Mouse (Mus musculus) liver, embryonic 12.5 days (tissue): ENCODE measurements around the gene Arid5b. TPM values are rescaled to one million over a fixed set of nuclear protein-coding genes. Genes with fewer than 3 reads are reported as not detected.

ENCODE experiments used
- ATAC-seq: fragments of 200-750 bp; cut with Nextera tagmentation; 2 replicates; pipeline ENCODE4 v1.8.0; 2017; ENCODE audit warnings: moderate number of reproducible peaks, mild to moderate bottlenecking, moderate library complexity
- H3K27ac ChIP-seq: fragments of 300-500 bp; sonication (generic); 2 replicates; pipeline ENCODE4 v1.5.1; 2016; ENCODE audit warnings: mild to moderate bottlenecking
- H3K27me3 ChIP-seq: fragments of 300-500 bp; sonication (generic); replicated peaks from 2 replicates; pipeline ENCODE4 v1.6.1; 2016; ENCODE audit warnings: mild to moderate bottlenecking, moderate library complexity
- H3K36me3 ChIP-seq: fragments of 300-500 bp; sonication (generic); 2 replicates; pipeline ENCODE4 v1.6.1; 2016; ENCODE audit warnings: mild to moderate bottlenecking, moderate library complexity
- H3K4me1 ChIP-seq: fragments of 300-500 bp; sonication (generic); 2 replicates; pipeline ENCODE4 v1.6.1; 2016
- H3K4me2 ChIP-seq: fragments of 300-500 bp; sonication (generic); 2 replicates; pipeline ENCODE4 v1.6.1; 2016; ENCODE audit warnings: mild to moderate bottlenecking, moderate library complexity
- H3K4me3 ChIP-seq: fragments of 300-500 bp; sonication (generic); 2 replicates; pipeline ENCODE4 v1.5.1; 2016; ENCODE audit warnings: mild to moderate bottlenecking, moderate library complexity
- H3K9ac ChIP-seq: fragments of 300-500 bp; sonication (generic); 2 replicates; pipeline ENCODE4 v1.6.1; 2016; ENCODE audit warnings: mild to moderate bottlenecking, moderate library complexity
- H3K9me3 ChIP-seq: fragments of 300-500 bp; sonication (generic); replicated peaks from 2 replicates; pipeline ENCODE4 v1.6.1; 2016; ENCODE audit warnings: mild to moderate bottlenecking, moderate library complexity
- WGBS: fragments of 180-500 bp; shearing (Covaris S2); methylation state at CpG from one replicate; pipeline ENCODE4 v1.1.7; 2016; ENCODE audit not compliant: insufficient replicate concordance; 5-methylcytosine and 5-hydroxymethylcytosine counted together
- polyA plus RNA-seq: library from polyadenylated mRNA; unstranded; fragments of >200 nt; fragmentation: Nextera tagmentation; extraction: Ambion mirVana; gene quantifications from 2 replicates; pipeline ENCODE4 v1.2.1, GENCODE M21; 2016

Arid5b gene
- polyA plus RNA-seq, 1 experiment from 2014 or later: 7.2 TPM

- 51% methylated on average over 10 of the region's 10 CpGs for WGBS
- Histone ChIP-seq H3K4me2 (no peak overlapping the region), H3K4me3 (no peak overlapping the region), H3K4me1 (peaks cover 20% of the 10 kb centered on the region), H3K9me3 (no peaks in the 10 kb centered on the region), H3K27me3 (no peaks in the 10 kb centered on the region), H3K9ac (no peak overlapping the region), H3K36me3 (no peaks in the 10 kb centered on the region), H3K27ac (no peak overlapping the region)
- no peak for ATAC-seq
Measured at GRCm38 (mm10) chr10:68263969-68264688, 14.4 kb downstream of the Arid5b start.

DNA sequence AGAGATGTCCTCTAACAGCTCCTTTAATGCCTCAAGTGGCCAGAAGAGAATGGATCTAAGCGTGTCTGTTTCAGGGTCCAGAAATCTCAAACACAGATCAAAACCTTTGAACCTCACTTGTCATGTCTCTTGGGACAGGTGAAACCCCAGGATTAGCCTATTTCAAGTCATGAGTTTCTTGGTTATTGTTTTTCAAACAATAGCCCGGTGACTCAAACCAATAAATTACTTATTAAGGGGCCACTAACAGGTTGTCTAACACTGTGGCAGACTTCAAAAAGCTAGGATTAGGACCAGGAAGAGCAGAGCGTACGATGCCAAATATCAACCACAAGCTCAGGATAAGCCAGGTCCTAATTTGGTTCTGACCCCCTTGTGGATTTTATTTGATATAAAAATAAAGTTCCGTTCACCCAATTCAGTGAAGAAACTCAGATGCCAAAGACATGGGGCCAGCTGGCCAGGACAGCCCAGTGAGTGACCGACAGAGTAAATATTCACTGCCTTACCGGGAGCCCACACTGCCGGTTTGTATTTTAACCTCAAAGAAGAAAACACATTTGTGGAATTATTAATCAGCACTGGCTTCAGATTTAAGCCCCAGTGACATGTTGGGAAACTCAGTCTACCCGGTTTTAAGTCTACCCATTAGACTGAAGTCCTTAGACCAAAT lies 15.1 kb downstream of the Arid5b start:
- ATAC-seq: no peak
- no peaks in the 10 kb centered on the region for H3K27me3 ChIP-seq

GRCm38 (mm10) chr10:68259601-68260000 lies 18.9 kb downstream of the Arid5b start:
- H3K4me2 ChIP-seq: no peak overlapping the region
- no peaks in the 10 kb centered on the region for H3K27me3 ChIP-seq
- no peak overlapping the region for H3K27ac ChIP-seq
- H3K4me1 ChIP-seq: peaks cover 12% of the 10 kb centered on the region; the same call in 1 of the 2 replicates
- H3K4me3 ChIP-seq: no peak overlapping the region
- WGBS: 54% methylated on average over 4 of the region's 4 CpGs
- H3K36me3 ChIP-seq: no peaks in the 10 kb centered on the region
- H3K9ac ChIP-seq: no peak overlapping the region
- no peaks in the 10 kb centered on the region for H3K9me3 ChIP-seq
- ATAC-seq: no peak

More for the DNA sequence above, 15.1 kb downstream of the Arid5b start:
- no peak overlapping the region for H3K4me2 ChIP-seq
- no peaks in the 10 kb centered on the region for H3K9me3 ChIP-seq
- no peak overlapping the region for H3K4me3 ChIP-seq
- 70% methylated on average over 9 of the region's 9 CpGs for WGBS
- peaks cover 20% of the 10 kb centered on the region for H3K4me1 ChIP-seq
- no peak overlapping the region for H3K9ac ChIP-seq
- no peak overlapping the region for H3K27ac ChIP-seq
- H3K36me3 ChIP-seq: no peaks in the 10 kb centered on the region

GRCm38 (mm10) chr10:68257358-68258056 lies 21.0 kb downstream of the Arid5b start:
- Histone ChIP-seq H3K4me3 (no peak overlapping the region), H3K9ac (no peak overlapping the region), H3K9me3 (no peaks in the 10 kb centered on the region), H3K27ac (no peak overlapping the region), H3K4me2 (no peak overlapping the region), H3K36me3 (no peaks in the 10 kb centered on the region), H3K27me3 (no peaks in the 10 kb centered on the region), H3K4me1 (no peaks in the 10 kb centered on the region)
- WGBS: 73% methylated on average over 10 of the region's 10 CpGs
- ATAC-seq: no peak

DNA sequence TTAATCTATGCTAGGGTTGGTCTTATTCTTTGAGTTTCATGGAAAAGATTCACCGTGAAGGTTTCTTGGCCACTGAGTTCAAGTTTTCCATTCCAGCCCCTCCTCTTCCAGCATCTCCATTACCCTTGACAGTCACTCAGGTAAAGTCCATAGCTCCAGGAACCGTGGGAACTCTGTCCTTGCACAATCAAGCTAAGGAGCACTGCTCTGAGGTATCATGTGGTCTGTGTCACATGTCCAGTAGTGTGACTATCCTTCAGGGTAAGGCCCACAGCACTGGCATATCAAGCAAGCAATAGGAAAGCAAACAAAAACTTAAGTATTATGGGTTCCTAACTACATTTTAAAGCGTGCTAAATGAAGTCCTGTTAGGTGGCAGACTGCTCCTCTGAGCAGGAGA lies 22.4 kb downstream of the Arid5b start:
- Histone ChIP-seq H3K9ac (no peak overlapping the region), H3K4me3 (no peak overlapping the region)
- no peak for ATAC-seq

GRCm38 (mm10) chr10:68253452-68254117 lies 25.0 kb downstream of the Arid5b start:
- Histone ChIP-seq H3K36me3 (no peaks in the 10 kb centered on the region), H3K27me3 (no peaks in the 10 kb centered on the region), H3K9ac (no peak overlapping the region), H3K4me3 (no peak overlapping the region), H3K9me3 (no peaks in the 10 kb centered on the region), H3K27ac (no peak overlapping the region), H3K4me2 (no peak overlapping the region), H3K4me1 (peaks cover 6% of the 10 kb centered on the region)
- 60% methylated on average over 7 of the region's 7 CpGs for WGBS
- no peak for ATAC-seq

More for the DNA sequence above, 22.4 kb downstream of the Arid5b start:
- H3K27ac ChIP-seq: no peak overlapping the region
- no peaks in the 10 kb centered on the region for H3K36me3 ChIP-seq
- no peaks in the 10 kb centered on the region for H3K4me1 ChIP-seq
- H3K9me3 ChIP-seq: no peaks in the 10 kb centered on the region
- H3K4me2 ChIP-seq: no peak overlapping the region
- no peaks in the 10 kb centered on the region for H3K27me3 ChIP-seq
- 55% methylated on average over 3 of the region's 3 CpGs for WGBS

- Histone ChIP-seq H3K27me3 (no peaks in the 10 kb centered on the region), H3K4me1 (peaks cover 6% of the 10 kb centered on the region), H3K36me3 (no peaks in the 10 kb centered on the region), H3K4me3 (no peak overlapping the region), H3K4me2 (no peak overlapping the region), H3K27ac (no peak overlapping the region), H3K9me3 (no peaks in the 10 kb centered on the region), H3K9ac (no peak overlapping the region)
- no peak for ATAC-seq
- WGBS: 51% methylated on average over 4 of the region's 4 CpGs
Measured at GRCm38 (mm10) chr10:68252650-68253049, 25.9 kb downstream of the Arid5b start.

GRCm38 (mm10) chr10:68249355-68249782 lies 29.2 kb downstream of the Arid5b start:
- Histone ChIP-seq H3K4me1 (peaks cover 6% of the 10 kb centered on the region), H3K4me3 (no peak overlapping the region), H3K27ac (no peak overlapping the region), H3K9me3 (no peaks in the 10 kb centered on the region), H3K27me3 (no peaks in the 10 kb centered on the region), H3K36me3 (no peaks in the 10 kb centered on the region), H3K9ac (no peak overlapping the region), H3K4me2 (no peak overlapping the region)
- no peak for ATAC-seq
- WGBS: 26% methylated on average over 6 of the region's 6 CpGs

DNA sequence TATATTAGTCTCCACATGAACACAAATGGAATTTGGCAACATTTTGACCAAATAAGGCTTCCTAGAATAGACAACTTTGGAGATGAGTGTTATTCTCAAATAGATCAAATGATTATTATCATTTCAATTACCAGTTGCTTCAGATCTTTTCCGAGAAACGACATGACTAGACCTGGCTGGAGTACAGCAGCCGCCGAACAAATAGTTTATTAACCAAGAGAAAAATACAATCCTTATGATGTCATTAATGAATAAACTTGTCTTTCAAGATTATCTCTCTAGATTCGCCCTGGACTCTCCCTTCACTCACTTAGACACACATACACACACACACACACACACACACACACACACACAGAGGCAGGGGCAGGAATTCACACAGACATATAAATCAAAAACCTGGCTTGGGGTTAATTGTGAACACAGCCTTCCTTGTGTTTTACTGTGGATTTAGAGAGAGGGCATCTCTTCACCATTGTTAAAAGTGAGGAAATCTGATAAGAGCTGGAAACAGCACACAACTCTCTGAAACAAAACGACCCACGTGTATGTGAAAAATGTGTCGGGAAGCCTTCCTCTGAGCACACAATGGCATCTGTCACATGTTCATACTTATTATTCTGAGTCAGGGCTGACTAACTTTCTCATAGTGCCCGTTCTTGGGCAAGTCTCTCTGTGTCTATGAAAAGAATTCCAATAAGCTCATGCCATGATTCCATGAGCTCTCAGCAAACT lies 30.1 kb downstream of the Arid5b start:
- 60% methylated on average over 9 of the region's 9 CpGs for WGBS
- Histone ChIP-seq H3K27ac (no peak overlapping the region), H3K36me3 (no peaks in the 10 kb centered on the region), H3K27me3 (no peaks in the 10 kb centered on the region), H3K9ac (no peak overlapping the region), H3K4me3 (no peak overlapping the region), H3K4me1 (peaks cover 6% of the 10 kb centered on the region), H3K9me3 (no peaks in the 10 kb centered on the region), H3K4me2 (no peak overlapping the region)
- ATAC-seq: no peak

DNA sequence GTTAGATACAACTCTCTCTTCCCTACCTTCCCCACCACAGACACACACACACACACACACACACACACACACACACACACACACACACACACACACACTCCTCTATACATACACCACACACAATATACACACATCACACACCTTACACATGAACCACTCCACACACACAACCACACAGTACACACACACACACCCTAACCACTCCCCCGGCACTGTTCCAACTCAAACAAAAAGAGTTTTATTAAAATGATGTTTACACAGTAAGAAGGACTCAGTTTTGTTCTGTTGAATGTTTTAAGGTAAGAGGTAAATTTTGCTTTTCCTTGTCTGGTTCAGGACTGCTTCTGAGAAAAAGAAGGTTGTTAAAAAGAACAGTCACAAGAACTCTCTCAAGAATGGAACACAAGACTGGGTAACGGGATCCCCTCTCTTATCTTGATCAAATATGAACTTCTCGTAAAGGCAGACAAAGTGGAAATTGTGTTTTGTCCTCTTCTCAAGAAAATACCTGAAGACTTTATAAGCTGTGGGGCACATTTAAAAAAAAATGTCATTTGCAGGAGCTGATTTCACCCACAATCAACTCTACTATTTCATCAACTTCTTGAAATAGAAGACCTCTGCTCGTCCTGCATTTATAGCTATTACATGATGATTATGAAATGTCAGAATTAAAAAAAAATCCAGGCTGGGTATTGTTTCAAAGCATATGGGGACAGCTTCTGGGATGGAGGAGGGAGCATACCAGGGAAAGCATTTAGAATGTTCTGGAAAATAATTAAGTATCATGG lies 30.9 kb downstream of the Arid5b start:
- H3K9me3 ChIP-seq: no peaks in the 10 kb centered on the region
- no peak overlapping the region for H3K27ac ChIP-seq
- ATAC-seq: no peak
- H3K4me3 ChIP-seq: no peak overlapping the region
- H3K36me3 ChIP-seq: peaks cover 4% of the 10 kb centered on the region; the same call in 1 of the 2 replicates
- no peak overlapping the region for H3K9ac ChIP-seq
- H3K27me3 ChIP-seq: no peaks in the 10 kb centered on the region
- H3K4me1 ChIP-seq: peaks cover 6% of the 10 kb centered on the region
- H3K4me2 ChIP-seq: no peak overlapping the region
- 68% methylated on average over 4 of the region's 4 CpGs for WGBS
